Mouse (Mus musculus): ENCODE results near the gene Itsn1.

The Itsn1 gene

DNA sequence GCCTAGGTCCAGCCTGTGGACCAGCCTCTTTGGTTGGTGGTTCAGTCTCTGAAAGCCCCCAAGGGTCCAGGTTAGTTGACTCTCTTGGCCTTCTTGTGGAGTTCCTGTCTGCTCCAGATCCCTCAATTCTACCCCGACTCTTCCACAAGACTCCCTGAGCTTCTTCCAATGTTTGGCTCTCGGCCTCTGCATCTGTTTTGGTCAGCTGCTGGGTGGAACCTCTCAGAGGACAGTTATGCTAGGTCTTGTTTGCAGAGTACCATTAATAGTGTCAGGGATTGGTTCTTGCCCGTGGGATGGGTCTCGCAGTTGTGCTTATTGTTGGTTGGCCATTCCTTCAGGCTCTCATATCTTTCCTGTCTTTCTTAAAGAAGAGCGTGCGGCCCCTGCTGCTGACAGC, 39.5 kb downstream of the Itsn1 start:
- no peak for DNase-seq (ENCODE audit: low spot score)

DNA sequence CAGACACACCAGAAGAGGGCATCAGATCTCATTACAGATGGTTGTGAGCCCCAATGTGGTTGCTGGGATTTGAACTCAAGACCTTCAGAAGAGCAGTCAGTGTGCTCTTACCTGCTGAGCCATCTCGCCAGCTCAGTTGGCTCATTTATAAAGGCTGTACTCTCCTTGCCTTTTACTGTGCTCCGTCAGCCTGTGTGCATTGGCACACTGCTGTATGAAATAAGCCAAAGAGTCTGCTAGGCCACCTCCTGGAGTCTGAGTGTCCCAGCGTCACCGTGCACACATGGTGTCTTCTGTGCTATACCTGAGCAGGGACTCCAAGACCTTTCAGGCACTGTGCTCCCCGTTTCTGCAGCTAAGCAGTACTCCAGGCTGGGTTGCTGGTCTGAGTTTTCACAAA, 40.8 kb downstream of the Itsn1 start:
- no peak for DNase-seq (ENCODE audit: low spot score)

GRCm38 (mm10) chr16:91770662-91771061, 41.6 kb downstream of the Itsn1 start:
- DNase-seq (ENCODE audit: low spot score) = no peak

DNA sequence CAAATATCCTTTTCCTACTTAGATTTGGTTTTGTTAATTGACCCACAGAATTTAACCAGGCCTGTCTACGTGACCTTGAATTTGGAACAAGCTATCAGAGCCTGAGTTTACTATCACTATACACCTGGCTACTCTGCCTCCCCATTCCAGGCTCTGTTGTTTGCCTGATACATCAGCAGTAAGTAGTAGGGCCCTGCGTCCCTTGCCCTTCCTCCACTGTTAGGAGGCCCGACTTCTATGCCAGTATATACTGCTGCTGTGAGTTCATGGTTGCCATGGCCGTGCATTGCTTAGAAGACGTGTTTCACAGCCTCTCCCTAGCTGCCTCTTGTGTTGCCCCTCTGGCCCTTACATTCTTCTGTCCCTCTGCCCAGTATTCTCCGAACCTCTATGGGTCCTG, 42.3 kb downstream of the Itsn1 start:
- DNase-seq (ENCODE audit: low spot score) = no peak

DNA sequence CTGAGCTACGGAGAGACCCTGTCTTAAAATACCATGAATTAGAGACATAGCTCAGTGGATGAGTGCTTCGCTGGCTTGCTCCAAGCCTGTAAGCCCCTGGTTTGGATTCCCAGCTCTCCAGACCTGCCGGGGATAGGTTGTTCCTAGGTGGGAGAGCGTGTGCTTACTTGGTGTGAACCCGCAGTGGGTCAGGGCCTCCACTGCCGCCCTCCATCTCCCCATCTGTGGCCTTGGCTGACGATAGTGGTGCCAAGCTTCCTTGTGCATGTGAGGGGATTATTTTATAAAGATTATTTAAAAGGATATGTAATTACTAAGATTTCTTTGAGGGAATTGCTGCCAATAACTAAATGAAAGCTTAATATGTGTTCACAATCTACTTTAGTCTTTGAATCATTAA, 43.5 kb downstream of the Itsn1 start:
- no peak for DNase-seq (ENCODE audit: low spot score)

DNA sequence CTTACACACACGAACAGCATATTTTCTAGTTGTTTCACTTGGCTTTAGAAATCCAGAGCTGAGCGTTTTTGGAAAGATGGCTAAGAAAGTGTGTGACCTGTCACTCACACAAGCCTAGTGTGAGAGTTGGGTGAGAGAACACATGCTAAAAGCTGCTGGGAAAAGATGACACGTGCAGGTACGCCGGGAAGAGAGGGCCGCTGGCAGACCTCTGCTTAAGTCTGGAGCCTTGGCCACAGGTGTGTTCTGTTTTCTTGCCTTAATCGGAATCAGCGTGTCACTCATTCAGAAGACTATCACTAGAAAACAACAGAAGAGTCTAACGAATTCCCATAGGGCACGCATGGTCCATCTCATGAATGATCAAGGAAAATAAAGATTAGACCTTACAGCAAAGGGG, 50.5 kb downstream of the Itsn1 start:
- no peak for DNase-seq (ENCODE audit: low spot score)

DNA sequence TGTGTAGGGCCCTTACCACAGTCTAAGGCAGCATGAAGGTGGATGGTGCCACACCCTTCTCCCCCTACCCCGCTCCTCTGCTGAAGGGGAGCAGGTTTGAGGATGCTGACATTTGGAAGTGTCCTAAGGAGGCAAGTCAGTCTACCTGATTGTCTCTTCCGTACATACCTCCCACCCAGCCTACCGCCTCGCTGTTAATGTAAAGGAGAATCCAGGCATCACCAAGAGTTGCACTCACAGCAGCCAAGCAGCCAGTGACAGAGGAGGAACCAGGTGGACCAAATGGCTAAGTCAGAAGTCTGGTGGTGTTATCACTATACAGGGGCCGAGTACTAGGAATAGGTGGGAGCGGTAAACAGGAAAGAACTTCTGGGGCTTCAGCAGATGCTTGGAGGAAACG, 51.1 kb downstream of the Itsn1 start:
- DNase-seq (ENCODE audit: low spot score) = no peak

DNA sequence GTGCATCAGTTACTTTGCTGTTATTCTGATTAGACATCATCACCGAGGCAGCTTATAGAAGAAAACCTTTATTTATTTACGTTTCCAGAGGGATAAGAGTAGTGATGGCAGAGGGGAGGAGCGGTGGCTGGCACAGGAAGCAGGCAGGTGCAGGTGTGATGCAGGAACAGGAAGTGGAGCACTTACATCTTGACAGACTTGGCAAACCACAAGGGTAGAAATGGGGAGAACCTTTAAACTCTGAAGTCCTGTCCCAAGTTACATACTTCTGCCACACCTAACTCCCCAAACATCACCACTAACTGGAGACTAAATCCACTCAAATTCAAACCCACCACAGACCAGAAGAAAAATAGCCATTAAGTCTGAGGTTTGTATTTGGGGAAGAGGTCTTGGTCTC, 51.7 kb downstream of the Itsn1 start:
- DNase-seq (ENCODE audit: low spot score) = no peak

DNA sequence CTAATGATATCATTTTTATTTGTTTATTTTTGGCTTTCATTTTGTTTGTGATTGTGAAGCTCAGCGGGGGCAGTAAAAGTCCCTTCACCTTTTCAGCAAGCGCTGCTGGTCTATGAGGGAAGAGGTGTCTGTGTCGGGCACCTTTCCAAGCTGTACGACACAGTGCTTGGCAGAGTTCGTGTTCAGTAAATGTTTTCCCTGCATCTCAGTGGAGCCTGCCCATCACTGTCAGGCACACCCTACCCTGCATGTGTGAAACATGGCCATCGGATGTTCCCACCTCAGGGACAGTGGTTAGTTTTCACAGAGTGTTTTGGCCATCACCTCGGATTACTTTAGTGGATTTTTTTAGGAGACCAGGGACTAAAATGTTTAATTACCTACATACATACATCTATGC, 54.1 kb downstream of the Itsn1 start:
- DNase-seq (ENCODE audit: low spot score) = no peak

DNA sequence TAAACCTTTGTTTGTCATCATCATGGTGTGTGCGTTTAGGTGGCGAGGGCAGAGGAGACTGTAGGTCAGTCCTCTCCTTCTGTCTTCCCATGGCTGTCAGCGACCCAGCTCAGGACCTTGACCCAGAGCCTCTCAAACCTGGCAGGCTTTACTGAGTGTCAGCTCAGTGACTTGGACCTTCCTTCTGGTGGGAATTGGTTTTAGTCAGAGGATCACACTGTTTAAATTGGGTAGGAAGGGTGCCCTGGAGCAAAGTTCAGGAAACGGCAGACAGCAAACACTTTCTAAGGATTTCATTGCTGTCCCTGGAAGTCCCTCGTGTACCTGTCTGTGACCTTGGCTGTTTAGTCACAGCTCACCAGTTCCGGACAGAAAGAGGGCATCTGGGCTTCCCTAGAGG, 55.2 kb downstream of the Itsn1 start:
- no peak for DNase-seq (ENCODE audit: low spot score)

- DNase-seq (ENCODE audit: low spot score) = no peak
These were observed 57.3 kb downstream of the Itsn1 start for GRCm38 (mm10) chr16:91786425-91786824.

DNA sequence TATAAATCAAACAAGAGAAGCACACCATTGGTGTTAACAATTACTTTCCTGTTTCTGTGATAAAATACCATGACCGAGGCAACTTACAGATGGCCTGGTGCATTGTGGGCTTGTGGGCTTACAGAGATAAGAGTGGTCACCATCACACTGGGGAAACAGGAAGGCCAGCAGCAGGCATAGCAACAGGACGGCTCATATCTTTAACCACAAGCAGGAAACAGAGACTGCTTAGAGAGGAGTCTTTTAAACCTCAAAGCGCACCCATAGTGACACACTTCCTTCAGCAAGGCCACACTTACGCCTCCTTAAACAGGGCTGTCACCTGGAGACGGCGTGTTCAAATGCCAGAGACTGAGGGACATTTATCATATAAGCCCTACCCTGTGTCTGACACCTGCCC, 60.6 kb downstream of the Itsn1 start:
- no peak for DNase-seq (ENCODE audit: low spot score)

DNA sequence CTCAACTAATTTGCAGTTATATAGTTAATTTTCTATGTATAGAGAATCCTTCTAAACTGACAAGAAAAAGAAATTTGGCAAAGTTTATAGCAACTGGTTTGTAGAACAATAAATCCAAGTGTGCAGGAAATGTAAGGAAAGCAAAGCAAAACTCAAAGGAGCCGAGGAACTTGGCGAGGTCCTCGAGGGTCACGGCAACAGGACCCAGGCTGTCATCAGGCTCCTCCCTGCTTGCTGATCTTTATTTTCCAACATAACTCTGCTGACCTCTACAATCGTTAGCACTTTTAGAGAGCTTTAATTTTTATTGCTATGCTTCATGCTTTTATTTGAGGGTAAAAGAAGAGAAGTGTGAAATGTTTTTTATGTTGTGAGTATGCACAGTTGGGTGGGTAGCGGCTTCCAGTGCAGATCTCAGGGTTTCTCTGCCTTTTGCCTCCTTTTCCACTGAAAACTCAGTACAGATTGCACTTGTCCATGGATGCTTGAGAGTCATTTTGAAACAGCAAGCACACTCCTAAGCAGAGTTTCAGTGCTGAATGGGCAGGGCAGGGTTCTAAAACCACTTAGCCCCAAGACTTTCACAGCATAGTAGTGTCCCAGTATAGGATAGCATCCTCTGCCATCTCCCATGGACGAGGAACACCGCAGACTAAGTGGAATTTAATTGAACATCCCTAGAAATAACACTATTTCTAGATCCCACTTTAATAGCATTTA, 63.6 kb downstream of the Itsn1 start:
- no peak for DNase-seq (ENCODE audit: low spot score)

GRCm38 (mm10) chr16:91793507-91794278, 64.6 kb downstream of the Itsn1 start:
- no peak for DNase-seq (ENCODE audit: low spot score)

- no peak for DNase-seq (ENCODE audit: low spot score)
These were observed 65.2 kb downstream of the Itsn1 start for GRCm38 (mm10) chr16:91794306-91794705.

DNA sequence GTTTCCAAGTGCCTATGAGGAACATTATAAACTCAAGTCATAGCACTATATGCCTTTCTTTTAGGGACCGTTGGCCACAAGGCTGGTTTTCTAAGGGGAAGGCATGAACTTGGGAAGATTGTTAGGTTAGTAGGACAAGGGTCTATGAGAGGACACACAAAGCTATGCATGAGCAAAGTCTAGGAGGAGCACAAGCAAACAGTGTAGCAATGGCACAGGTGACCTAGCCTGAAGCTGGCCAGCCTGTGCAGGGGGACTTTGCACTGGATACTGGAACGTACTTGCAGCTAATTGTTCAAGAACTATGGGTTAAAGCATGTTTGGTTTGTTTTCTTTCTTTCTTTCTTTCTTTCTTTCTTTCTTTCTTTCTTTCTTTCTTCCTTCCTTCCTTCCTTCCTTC, 66.0 kb downstream of the Itsn1 start:
- DNase-seq (ENCODE audit: low spot score) = no peak

DNA sequence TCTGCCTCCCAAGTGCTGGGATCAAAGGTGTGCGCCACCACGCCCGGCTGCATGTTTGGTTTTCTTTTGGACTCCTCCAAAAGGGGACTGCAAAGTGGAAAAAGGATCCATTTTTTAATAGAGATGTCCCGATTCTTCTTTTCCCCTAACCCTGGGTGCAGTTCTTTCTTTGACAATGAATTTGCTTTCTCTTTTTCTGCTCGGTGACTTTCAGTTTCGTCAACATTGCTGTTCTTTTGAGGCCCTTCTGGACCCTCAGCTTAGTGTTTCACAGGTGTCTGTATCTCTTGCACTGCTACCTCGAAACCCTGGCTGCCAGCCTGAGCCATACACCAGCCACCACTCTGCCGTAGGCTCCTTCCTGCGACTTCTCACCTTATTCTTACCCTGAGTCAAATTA, 66.5 kb downstream of the Itsn1 start:
- DNase-seq (ENCODE audit: low spot score) = no peak

DNA sequence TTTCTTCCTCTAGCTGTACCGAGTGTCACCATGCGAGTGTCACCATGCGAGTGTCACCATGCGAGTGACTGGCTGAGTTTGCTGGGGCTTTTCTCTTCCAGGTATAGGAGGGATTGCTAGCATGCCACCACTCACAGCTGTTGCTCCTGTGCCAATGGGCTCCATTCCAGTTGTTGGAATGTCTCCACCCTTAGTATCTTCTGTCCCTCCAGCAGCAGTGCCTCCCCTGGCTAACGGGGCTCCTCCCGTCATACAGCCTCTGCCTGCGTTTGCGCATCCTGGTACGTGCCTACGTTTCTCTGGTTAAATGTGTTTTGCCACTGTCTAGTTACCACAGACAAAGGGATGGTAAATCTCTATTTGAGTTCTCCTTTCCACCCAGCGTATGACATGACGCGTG, 72.3 kb downstream of the Itsn1 start:
- no peak for DNase-seq (ENCODE audit: low spot score)

DNA sequence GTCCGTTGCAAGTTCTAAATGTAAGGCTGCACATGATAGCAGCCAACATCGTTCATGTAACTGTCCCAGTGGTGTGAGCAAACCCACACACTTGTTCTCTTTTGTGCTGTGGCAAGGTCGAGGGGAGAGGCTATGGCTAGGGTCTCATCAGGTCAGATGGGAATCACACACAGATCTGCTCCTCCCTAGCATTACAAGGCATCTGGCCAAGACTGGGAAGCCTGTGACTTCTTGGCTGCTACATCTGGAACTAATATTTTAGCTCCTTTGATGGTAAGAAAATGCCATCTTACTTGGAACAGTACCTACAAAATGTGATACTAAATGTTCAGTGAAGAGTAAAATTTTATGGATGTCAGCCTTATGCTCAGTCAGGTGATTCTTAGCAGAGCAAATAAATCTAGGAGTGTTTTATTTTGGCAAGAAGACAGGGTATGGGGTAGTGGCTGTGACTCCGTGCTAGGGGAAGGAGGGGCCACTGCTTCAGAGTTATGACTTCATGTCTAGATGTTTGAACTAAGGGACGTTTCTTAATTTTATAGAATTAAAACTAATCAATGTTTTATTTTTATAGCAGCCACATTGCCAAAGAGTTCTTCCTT, 73.5 kb downstream of the Itsn1 start:
- no peak for DNase-seq (ENCODE audit: low spot score)

DNA sequence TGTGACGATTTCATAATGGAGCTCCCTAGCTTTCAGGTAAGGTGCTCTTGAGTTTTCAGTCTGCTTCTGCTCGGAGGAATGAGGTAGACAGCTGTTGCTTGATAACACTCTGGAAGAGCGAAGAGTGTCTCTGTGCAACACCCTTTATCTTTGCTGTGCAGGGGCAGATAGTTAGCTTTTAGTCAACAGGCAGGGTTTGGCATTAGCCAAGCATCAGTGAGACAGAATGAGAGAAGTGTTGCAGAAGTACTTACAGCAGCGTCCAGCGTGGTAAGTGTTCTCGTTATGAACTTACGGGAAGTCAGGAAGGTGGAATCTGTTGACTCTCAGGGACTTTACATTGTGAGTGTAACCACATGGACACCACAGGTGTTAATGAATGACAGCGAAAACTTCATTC, 75.3 kb downstream of the Itsn1 start:
- DNase-seq (ENCODE audit: low spot score) = no peak

DNA sequence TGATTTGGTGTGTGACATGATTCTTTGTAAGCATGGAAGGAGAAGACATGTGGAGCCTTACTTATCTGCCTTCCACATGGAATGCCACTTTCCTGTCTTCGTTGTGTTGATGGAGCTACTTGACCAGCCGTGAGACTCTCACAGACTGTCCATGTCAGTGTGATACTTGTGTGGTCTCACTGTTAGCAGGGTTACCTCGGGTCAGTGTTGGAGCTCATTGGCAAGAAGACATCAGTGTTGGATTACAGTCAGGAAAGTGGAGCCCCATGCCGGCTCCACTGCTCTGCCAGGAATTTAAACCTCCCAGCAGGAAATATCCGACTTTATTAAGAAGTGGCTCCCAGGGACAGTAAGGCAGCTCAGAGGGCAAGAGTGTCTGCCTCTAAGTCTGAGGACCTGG, 75.8 kb downstream of the Itsn1 start:
- no peak for DNase-seq (ENCODE audit: low spot score)

DNA sequence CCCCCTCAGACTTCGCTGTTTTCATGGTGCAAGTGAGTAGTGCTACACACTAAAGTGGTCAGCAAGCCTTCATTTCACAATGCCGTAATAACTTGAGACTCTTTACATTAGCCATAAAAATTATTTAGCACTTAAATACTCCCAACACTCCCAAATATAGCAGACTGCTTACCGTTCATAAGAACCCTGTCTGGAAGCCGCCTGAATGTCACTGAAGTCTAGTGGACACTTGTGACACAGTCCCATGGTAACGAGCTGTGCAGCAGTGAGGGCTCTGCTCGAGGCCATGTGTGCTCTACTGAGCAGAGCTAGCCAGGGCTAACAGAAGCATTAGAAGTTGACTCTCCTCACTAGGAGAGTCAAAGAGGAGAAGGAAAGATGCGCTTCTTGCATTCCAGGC, 81.2 kb downstream of the Itsn1 start:
- no peak for DNase-seq (ENCODE audit: low spot score)

- DNase-seq (ENCODE audit: low spot score) = no peak
These were observed 82.3 kb downstream of the Itsn1 start for GRCm38 (mm10) chr16:91811339-91811738.

GRCm38 (mm10) chr16:91811876-91812275, 82.8 kb downstream of the Itsn1 start:
- DNase-seq (ENCODE audit: low spot score) = no peak

Data from ovary, postnatal 14 days (tissue).